Mouse (Mus musculus): ENCODE data around the gene Babam2.

Babam2 gene

GRCm38 (mm10) chr5:31713841-31714264 lies 16.4 kb downstream of the Babam2 start:
- DNase-seq (ENCODE audit: low spot score in 2 of 2), result no peak

- no peak for DNase-seq (ENCODE audit: low spot score in 2 of 2)
These were observed 18.1 kb downstream of the Babam2 start for GRCm38 (mm10) chr5:31715486-31716150.

DNA sequence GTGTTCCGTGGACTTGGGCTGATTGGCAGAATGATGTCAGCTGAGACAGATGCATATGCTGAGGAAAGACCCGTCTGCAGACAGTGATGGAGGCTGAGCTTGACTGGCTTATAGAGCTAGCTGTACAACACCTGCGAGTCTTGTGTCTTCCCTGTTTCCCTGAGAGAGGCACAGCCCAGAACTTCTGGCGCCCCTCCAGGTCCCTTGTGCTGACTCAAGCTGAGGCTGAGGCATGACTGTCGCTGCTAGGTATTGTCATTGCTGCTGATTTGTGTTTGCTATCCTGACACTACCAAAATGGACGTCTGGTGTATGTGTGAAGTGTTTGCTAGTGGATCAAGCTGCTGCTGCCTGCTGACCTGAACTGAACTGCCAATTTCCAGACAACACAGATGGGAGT lies 27.0 kb downstream of the Babam2 start:
- DNase-seq (ENCODE audit: low spot score in 2 of 2), result no peak

- no peak for DNase-seq (ENCODE audit: low spot score in 2 of 2)
These were observed 28.4 kb downstream of the Babam2 start for GRCm38 (mm10) chr5:31725885-31726284.

GRCm38 (mm10) chr5:31727456-31727855 lies 30.0 kb downstream of the Babam2 start:
- DNase-seq (ENCODE audit: low spot score in 2 of 2), result no peak

DNA sequence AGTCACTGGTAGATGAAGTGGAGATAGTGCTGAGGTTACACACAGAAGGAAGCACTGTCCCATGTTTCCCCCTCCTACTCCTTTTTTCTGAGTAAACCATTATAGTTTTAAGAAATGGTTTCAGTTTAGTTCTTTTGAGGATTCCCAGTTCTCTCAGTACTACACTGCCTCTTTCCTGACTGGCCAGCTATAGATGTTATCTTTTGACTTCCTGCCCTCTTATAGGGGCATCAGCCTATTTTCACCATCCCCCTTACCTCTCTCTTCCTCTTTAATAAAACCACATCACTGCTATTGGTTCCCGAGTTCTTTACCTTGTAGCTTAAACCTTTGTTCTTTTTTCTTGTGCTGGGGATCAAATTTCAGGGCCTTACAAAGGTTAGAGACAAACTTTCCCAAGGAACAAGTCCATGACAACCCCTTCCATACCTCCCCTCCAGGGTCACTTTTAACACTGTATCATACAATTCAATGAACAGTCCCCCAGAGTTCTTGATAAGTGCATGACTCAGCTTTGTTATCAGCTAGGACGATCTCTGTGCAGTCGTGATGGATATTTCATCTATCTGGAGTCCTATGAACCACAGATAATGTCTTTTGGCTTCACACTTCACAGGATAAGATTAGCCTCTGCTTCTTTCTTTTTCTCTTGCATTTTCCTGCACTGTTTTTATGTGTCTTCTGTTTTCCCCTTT lies 35.3 kb downstream of the Babam2 start:
- no peak for DNase-seq (ENCODE audit: low spot score in 2 of 2)

- no peak for DNase-seq (ENCODE audit: low spot score in 2 of 2)
These were observed 44.4 kb downstream of the Babam2 start for GRCm38 (mm10) chr5:31741931-31742330.

GRCm38 (mm10) chr5:31742521-31743031 lies 45.1 kb downstream of the Babam2 start:
- no peak for DNase-seq (ENCODE audit: low spot score in 2 of 2)

DNA sequence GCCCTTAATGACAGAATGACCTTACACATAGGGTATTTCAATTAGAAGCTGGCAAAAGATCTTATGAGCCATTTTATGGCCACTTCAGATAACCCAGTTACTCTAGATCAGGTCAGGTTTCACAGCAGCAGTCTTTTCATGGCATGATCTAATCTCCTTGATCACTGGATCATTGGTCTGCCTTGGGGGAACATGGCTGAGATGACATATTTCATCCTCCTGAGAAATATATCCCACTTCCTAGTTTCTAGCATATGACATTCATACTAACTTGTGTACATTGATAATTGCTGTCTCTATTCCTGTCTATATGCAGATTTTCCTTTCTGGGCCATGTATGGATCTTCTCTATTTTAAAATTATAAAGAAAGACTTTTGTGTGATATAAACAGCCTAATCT lies 51.9 kb downstream of the Babam2 start:
- no peak for DNase-seq (ENCODE audit: low spot score in 2 of 2)

GRCm38 (mm10) chr5:31750231-31750925 lies 52.9 kb downstream of the Babam2 start:
- DNase-seq (ENCODE audit: low spot score in 2 of 2), result peak; percentile 19 to 27

GRCm38 (mm10) chr5:31750955-31751354 lies 53.5 kb downstream of the Babam2 start:
- DNase-seq (ENCODE audit: low spot score in 2 of 2), result no peak

- no peak for DNase-seq (ENCODE audit: low spot score in 2 of 2)
These were observed 57.1 kb downstream of the Babam2 start for GRCm38 (mm10) chr5:31754634-31755033.

- no peak for DNase-seq (ENCODE audit: low spot score in 2 of 2)
These were observed 57.8 kb downstream of the Babam2 start for GRCm38 (mm10) chr5:31755255-31755654.

DNA sequence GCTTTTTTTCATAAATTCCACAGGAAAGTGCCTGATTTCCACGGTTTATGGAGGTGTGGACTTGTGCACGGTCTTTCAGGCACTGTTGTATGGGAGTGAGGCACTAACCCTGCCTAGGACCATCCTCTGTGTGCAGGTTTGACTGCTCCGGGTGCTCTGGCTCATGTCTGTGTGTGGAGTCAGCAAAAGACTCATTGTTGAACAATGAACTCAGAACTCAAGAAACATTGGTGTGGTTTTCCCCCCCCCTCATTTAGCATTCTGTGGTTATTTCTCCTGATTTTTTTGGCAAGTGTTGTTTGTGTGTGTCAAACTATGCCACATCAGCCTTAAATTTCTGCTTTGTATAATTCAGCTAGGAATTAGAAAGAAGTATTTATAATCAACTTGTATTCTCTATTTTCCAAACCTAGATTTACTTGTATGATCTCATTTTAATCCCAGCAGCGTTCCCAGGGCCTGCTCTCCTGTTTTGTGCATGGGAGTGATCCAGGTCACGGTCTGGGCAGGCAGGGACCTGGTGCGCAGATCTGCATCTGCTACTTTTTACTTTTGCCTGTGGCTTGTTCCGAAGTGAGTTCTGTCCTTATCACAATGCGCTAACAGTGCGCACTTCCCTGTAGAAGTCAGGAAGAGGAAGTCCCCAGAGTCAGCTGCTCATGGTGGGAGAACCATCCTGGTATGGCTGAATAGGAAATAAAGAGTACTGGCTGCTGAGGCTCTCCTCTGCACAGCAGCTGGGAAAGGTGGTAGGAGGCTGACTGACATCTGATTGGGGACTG lies 61.0 kb downstream of the Babam2 start:
- DNase-seq (ENCODE audit: low spot score in 2 of 2), result no peak

- no peak for DNase-seq (ENCODE audit: low spot score in 2 of 2)
These were observed 64.4 kb downstream of the Babam2 start for GRCm38 (mm10) chr5:31761836-31762235.

DNA sequence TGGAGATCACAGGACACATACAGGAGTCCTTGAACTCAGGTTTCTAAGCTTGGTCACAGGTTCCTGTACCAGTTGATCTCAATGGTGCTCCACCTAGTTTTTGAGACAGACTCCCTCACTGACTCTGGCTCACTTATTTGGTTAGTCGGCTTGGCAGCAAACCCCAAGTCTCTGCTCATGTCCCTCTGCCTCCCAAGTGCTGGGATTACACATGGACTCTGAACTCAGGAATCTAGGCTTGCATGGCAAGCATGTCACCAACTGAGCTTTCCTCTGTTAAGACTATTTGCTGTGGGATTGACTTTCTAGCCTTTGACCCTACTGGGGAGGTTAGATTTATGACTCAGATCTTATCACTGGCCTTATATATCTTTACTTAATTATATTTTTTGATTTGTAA lies 65.3 kb downstream of the Babam2 start:
- DNase-seq (ENCODE audit: low spot score in 2 of 2), result no peak

DNA sequence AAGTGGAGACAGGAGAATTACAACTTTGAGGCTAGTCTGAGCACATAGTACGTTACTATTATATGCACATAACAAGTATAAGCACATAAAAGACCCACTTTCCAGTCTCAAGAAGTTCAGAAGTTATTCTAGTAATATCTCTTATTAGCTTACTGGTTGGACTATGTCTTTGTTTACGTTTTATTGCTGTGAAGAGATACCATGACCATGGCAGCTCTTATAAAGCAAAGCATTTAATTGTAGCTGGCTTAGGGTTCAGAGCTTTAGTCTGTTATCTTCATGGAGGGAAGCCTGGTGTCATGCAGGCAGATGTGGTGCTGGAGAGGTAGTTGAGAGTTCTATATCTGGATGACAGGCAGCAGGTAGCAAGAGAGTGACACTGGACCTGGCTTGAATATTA lies 68.3 kb downstream of the Babam2 start:
- no peak for DNase-seq (ENCODE audit: low spot score in 2 of 2)

DNA sequence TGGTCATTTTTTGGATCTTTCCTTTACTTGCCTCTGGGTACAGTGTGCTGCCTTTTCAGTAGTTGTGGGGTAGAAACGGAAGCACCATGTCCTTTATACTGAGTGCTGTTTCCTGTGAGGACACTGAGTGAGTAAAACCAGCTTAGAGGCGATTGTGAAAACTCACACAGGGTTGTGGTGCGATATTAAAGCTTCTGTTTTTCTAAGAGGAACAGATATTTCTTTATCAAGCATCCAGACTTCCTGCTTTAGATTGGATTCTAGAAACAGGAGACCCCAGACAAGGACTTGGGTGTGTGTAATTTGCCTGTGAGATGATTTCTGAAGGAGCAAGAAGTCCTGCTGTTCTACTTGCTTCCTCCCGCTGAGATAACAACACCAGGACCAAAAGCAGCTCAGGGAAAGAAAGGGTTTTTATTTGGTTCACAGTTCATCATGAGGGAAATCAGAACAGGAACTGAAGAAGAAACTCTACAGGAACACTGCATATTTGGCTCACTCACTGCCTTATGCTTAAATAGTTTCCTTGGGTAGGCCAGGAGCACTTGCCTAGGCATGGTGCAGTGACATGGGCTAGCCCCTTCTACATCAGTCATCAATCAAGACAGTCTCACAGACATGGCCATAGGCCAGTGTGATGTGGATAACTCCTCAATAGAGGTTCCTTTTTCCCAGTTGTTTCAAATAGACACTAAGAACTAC lies 69.5 kb downstream of the Babam2 start:
- DNase-seq (ENCODE audit: low spot score in 2 of 2), result no peak

DNA sequence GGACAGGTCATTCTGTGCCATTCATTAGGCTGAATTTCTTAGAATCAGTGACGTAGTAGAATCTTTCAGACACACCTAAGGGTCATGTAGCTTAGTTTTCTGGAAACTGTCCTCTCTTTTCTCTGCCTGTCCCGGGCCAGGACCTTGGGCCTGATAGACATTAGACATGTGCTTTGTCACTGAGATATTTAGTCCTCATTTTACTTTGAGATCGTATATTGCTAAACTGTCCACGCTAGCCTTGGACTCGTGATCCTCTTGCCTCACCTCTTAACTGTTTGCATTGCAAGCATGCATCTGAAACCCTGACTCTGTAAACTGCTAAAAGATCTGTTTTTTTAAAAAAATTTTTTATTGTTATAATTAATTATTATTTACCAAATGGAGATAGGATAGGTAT lies 74.0 kb downstream of the Babam2 start:
- DNase-seq (ENCODE audit: low spot score in 2 of 2), result no peak

- DNase-seq (ENCODE audit: low spot score in 2 of 2), result no peak
These were observed 74.4 kb downstream of the Babam2 start for GRCm38 (mm10) chr5:31771921-31772320.

DNA sequence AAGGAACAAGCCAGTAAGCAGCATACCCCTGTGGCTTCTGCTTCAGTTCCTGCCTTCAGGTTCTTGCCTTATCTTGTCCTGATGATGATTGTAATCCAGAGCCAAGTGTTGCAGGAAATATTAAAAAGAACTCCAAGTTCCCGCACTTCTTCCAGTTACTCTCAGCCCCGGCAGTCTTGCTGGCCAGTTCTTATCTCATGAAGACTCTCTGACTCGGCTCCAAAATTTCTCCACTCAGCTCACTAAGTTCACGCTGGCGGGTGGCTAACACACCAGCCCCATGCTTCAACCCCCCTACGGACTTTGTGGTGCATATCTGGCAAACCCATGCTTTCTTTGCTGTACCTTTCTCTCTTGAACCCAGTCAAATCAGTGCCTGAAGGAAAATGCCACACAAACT lies 77.5 kb downstream of the Babam2 start:
- no peak for DNase-seq (ENCODE audit: low spot score in 2 of 2)

Measured in frontal cortex, postnatal 10 days (tissue).